Mouse (Mus musculus) MEL (cell line): Measurements from ENCODE around the gene Plekhg1.

Experiments used
- CTCF ChIP-seq, 3 experiments: IDR thresholded peaks in 2 of 3; conservative IDR thresholded peaks in 1 of 3; 2 replicates each; pipeline ENCODE4 v1.5.1; 2011 to 2012; ENCODE audit warnings: low read length in 3 of 3, low read depth in 2 of 3, mild to moderate bottlenecking in 2 of 3, improper control_type of control experiment in 1 of 3, inconsistent platforms in 1 of 3, mixed read lengths in 1 of 3, moderate library complexity in 1 of 3; ENCODE audit not compliant: control insufficient read depth in 1 of 3, insufficient read depth in 1 of 3, poor library complexity in 1 of 3, severe bottlenecking in 1 of 3
- GABPA ChIP-seq: IDR thresholded peaks from 2 replicates; pipeline ENCODE4 v1.6.1; 2012; ENCODE audit warnings: low read depth, mild to moderate bottlenecking, inconsistent platforms, low read length, improper control_type of control experiment, moderate library complexity
- MAX ChIP-seq: IDR thresholded peaks from 2 replicates; pipeline ENCODE4 v1.6.1; 2011; ENCODE audit warnings: low read length, improper control_type of control experiment
- POLR2A ChIP-seq, 2 experiments: IDR thresholded peaks; 2 replicates each; pipeline ENCODE4 v1.6.1; 2011 to 2012; ENCODE audit warnings: low read length in 2 of 2, mild to moderate bottlenecking in 2 of 2, control low read depth in 1 of 2, improper control_type of control experiment in 1 of 2, low read depth in 1 of 2, moderate library complexity in 1 of 2; ENCODE audit not compliant: control insufficient read depth in 1 of 2, insufficient read depth in 1 of 2, poor library complexity in 1 of 2
- USF1 ChIP-seq: IDR thresholded peaks from 2 replicates; pipeline ENCODE4 v1.6.1; 2014; ENCODE audit warnings: low read depth, mild to moderate bottlenecking, inconsistent platforms, low read length, improper control_type of control experiment, moderate library complexity
- ZC3H11A ChIP-seq: IDR thresholded peaks from 2 replicates; pipeline ENCODE4 v1.6.1; 2012; ENCODE audit warnings: low read depth, mild to moderate bottlenecking, inconsistent platforms, low read length, improper control_type of control experiment
- ZKSCAN1 ChIP-seq: IDR thresholded peaks from 2 replicates; pipeline ENCODE4 v1.6.1; 2012; ENCODE audit warnings: low read depth, mild to moderate bottlenecking, inconsistent platforms, low read length, improper control_type of control experiment, moderate library complexity

GRCm38 (mm10) chr10:3720296-3720695 is 19.9 kb upstream of the Plekhg1 start:
- TF ChIP-seq ZKSCAN1 = no peak
- TF ChIP-seq CTCF (IDR thresholded peaks at IDR 0.05 in 2 of 3, conservative IDR thresholded peaks at IDR 0.05 in 1 of 3; ENCODE audit: control insufficient read depth in 1 of 3, insufficient read depth in 1 of 3, low read depth in 2 of 3, low read length in 3 of 3, poor library complexity in 1 of 3, severe bottlenecking in 1 of 3) = no peak
- no peak for TF ChIP-seq GABPA
- TF ChIP-seq POLR2A (IDR thresholded peaks at IDR 0.05; ENCODE audit: control insufficient read depth in 1 of 2, insufficient read depth in 1 of 2, low read depth in 1 of 2, low read length in 2 of 2, poor library complexity in 1 of 2) = no peak
- no peak for TF ChIP-seq USF1
- no peak for TF ChIP-seq MAX
- no peak for TF ChIP-seq ZC3H11A
